Mouse (Mus musculus) hindbrain, embryonic 11.5 days (tissue): ENCODE results near the gene Fut8. TPM values are rescaled to one million over a fixed set of nuclear protein-coding genes. Genes with fewer than 3 reads are reported as not detected.

Source experiments
- ATAC-seq: fragments of 200-750 bp; cut with Nextera tagmentation; 2 replicates; pipeline ENCODE4 v1.8.0; 2017; ENCODE audit warnings: mild to moderate bottlenecking, moderate TSS enrichment, moderate library complexity; ENCODE audit not compliant: low FRiP score
- DNase-seq: peaks from one replicate; pipeline ENCODE4 v3.0.0-alpha.2; 2015; ENCODE audit warnings: low spot score
- H3K27ac ChIP-seq: fragments of 300-500 bp; sonication (generic); 2 replicates; pipeline ENCODE4 v1.5.1; 2014; ENCODE audit warnings: mild to moderate bottlenecking, low read depth, low read length
- H3K27me3 ChIP-seq: fragments of 300-500 bp; sonication (generic); 2 replicates; pipeline ENCODE4 v1.6.1; 2014; ENCODE audit warnings: mild to moderate bottlenecking, low read length, moderate library complexity, mixed read lengths; ENCODE audit not compliant: control insufficient read depth, insufficient read depth
- H3K36me3 ChIP-seq: fragments of 300-500 bp; sonication (generic); 2 replicates; pipeline ENCODE4 v1.6.1; 2014; ENCODE audit warnings: mild to moderate bottlenecking, low read length, moderate library complexity, mixed read lengths; ENCODE audit not compliant: control insufficient read depth, insufficient read depth
- H3K4me1 ChIP-seq: fragments of 300-500 bp; sonication (generic); replicated peaks from 2 replicates; pipeline ENCODE4 v1.6.1; 2014; ENCODE audit warnings: low read length, mixed read lengths; ENCODE audit not compliant: control insufficient read depth, insufficient read depth
- H3K4me2 ChIP-seq: fragments of 300-500 bp; sonication (generic); replicated peaks from 2 replicates; pipeline ENCODE4 v1.6.1; 2014; ENCODE audit warnings: mild to moderate bottlenecking, low read depth, low read length
- H3K4me3 ChIP-seq: fragments of 300-500 bp; sonication (generic); 2 replicates; pipeline ENCODE4 v1.5.1; 2014; ENCODE audit warnings: low read depth, low read length
- H3K9ac ChIP-seq: fragments of 300-500 bp; sonication (generic); 2 replicates; pipeline ENCODE4 v1.6.1; 2014; ENCODE audit warnings: low read depth, low read length
- H3K9me3 ChIP-seq: fragments of 300-500 bp; sonication (generic); 2 replicates; pipeline ENCODE4 v1.6.1; 2016; ENCODE audit warnings: low read length; ENCODE audit not compliant: control insufficient read depth
- WGBS: fragments of 180-500 bp; shearing (Covaris S2); extraction: QIAGEN DNeasy Blood & Tissue Kit; methylation state at CpG from one replicate; pipeline ENCODE4 v1.1.7; 2014; 5-methylcytosine and 5-hydroxymethylcytosine counted together
- polyA plus RNA-seq: library from polyadenylated mRNA; unstranded; fragments of >200 nt; fragmentation: Nextera tagmentation; extraction: Ambion mirVana; gene quantifications from 2 replicates; pipeline ENCODE4 v1.2.1, GENCODE M21; 2014

Gene Fut8
- polyA plus RNA-seq, 1 experiment from 2014 or later: 34.4 TPM

DNA sequence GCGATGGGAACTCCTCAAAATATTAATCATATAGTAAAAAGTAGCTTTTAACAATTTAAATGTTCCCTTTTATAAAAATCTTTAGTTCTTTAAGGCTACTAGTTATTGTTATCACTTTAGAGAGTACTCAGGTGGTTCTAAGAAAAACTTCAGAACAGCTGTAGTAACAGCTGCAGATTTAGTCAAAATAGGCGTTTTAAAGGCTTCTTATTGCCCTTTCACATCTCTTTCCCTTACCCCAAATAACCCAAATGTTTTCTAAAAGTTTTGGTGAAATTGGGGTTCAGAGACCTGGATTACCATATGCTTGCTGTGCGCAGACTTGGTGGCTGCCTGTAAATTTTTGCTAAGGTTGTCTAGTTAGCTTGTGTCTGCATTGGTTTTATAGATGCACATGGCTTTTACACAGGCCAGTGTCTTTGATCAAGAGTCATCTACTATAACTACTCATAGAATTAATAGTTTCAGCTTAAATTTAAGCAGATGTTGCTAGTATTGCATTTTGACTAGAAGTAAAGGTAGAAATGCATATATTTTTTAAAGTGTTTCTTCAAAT, 68.9 kb downstream of the Fut8 start:
- 91% methylated on average over 3 of the region's 3 CpGs for WGBS
- no peak for ATAC-seq
- no peak overlapping the region for H3K27ac ChIP-seq
- no peak overlapping the region for H3K9ac ChIP-seq
- no peaks in the 10 kb centered on the region for H3K4me1 ChIP-seq
- H3K4me2 ChIP-seq: no peak overlapping the region
- H3K27me3 ChIP-seq: no peaks in the 10 kb centered on the region
- H3K4me3 ChIP-seq: no peak overlapping the region
- H3K36me3 ChIP-seq: no peaks in the 10 kb centered on the region
- no peaks in the 10 kb centered on the region for H3K9me3 ChIP-seq
- no peak for DNase-seq

GRCm38 (mm10) chr12:77309507-77309906, 71.6 kb downstream of the Fut8 start:
- no peak for DNase-seq
- H3K27ac ChIP-seq: no peak overlapping the region
- H3K36me3 ChIP-seq: no peaks in the 10 kb centered on the region
- no peaks in the 10 kb centered on the region for H3K9me3 ChIP-seq
- no peaks in the 10 kb centered on the region for H3K4me1 ChIP-seq
- no peak overlapping the region for H3K4me2 ChIP-seq
- ATAC-seq: no peak
- H3K27me3 ChIP-seq: no peaks in the 10 kb centered on the region
- no peak overlapping the region for H3K4me3 ChIP-seq
- no peak overlapping the region for H3K9ac ChIP-seq

- no peak for DNase-seq
- Histone ChIP-seq H3K9me3 (no peaks in the 10 kb centered on the region), H3K4me3 (no peak overlapping the region)
Measured at GRCm38 (mm10) chr12:77313502-77313901, 75.6 kb downstream of the Fut8 start.

GRCm38 (mm10) chr12:77324142-77324541, 86.2 kb downstream of the Fut8 start:
- Histone ChIP-seq H3K27me3 (no peaks in the 10 kb centered on the region), H3K9ac (no peak overlapping the region), H3K36me3 (no peaks in the 10 kb centered on the region), H3K4me3 (no peak overlapping the region), H3K4me1 (no peaks in the 10 kb centered on the region), H3K9me3 (no peaks in the 10 kb centered on the region), H3K4me2 (no peak overlapping the region), H3K27ac (no peak overlapping the region)
- DNase-seq (no peak), ATAC-seq (no peak)
- WGBS: 61% methylated on average over 3 of the region's 3 CpGs

More at GRCm38 (mm10) chr12:77313502-77313901, 75.6 kb downstream of the Fut8 start:
- Histone ChIP-seq H3K4me1 (no peaks in the 10 kb centered on the region), H3K27me3 (no peaks in the 10 kb centered on the region), H3K9ac (no peak overlapping the region), H3K4me2 (no peak overlapping the region), H3K27ac (no peak overlapping the region), H3K36me3 (no peaks in the 10 kb centered on the region)
- no peak for ATAC-seq

DNA sequence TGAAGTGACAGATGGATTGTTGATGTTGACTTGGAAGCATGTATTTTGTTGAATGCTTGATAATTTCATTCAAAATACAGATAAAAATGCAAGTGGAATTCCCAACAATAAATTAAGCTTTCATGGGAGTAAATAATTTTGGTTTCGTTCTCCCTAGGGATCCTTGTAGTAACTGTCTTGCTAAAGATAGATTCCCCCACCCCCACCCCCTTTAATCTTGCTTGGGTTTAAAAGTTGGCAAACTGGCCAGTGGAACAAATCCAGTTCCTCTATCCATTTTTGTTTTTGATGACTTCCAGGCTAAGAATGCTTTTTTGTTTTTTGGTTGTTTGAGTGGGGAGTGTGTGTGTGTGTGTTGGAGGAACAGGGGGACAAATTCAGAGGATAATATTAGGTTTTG, 108.6 kb downstream of the Fut8 start:
- no peak for DNase-seq
- Histone ChIP-seq H3K4me3 (no peak overlapping the region), H3K27me3 (no peaks in the 10 kb centered on the region), H3K4me1 (no peaks in the 10 kb centered on the region), H3K27ac (no peak overlapping the region), H3K9ac (no peak overlapping the region), H3K9me3 (no peaks in the 10 kb centered on the region), H3K4me2 (no peak overlapping the region), H3K36me3 (no peaks in the 10 kb centered on the region)
- 97% methylated on average over 1 of the region's 1 CpGs for WGBS
- ATAC-seq: no peak

DNA sequence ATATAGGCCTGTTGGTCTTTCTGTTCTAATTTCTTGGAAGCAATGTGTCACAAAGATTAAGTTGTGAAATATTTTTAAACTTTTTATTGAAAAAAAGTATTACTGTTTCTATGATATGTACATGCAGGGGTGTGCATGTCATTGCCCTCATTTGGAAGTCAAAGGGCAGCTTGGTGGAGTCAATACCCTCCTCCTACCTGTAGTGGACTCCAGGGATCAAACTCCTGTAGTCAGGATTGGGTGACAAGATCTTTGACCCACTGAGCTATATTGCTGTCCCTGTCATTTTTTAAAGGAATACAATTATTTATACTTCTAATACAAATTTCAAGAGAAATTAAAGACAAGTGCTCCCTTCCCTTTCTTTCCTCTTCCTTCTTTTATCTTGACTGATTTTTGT, 111.6 kb downstream of the Fut8 start:
- H3K27ac ChIP-seq: no peak overlapping the region
- DNase-seq: no peak

DNA sequence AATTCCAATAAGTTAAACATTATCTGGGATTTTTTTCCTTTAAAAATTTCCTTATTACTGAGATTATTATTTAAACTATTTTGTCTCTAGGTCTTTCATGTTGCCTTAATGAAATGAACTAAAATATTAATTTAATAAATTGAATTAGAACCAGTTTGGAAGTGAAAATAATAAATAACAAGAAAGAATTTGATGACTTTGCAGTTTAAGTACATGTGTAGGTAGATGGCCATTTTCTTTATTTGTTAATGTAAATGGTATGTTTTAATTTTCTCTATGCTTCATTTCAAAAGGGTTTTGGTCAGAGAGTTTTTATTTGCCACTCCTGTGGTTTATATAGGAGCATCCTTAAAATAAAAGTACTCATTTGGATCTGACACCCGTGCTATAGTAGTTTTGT, 177.8 kb downstream of the Fut8 start:
- H3K27me3 ChIP-seq: no peaks in the 10 kb centered on the region
- no peak overlapping the region for H3K4me2 ChIP-seq
- ATAC-seq (no peak), DNase-seq (no peak)
- no peaks in the 10 kb centered on the region for H3K36me3 ChIP-seq
- H3K4me1 ChIP-seq: no peaks in the 10 kb centered on the region
- no peak overlapping the region for H3K27ac ChIP-seq
- no peak overlapping the region for H3K4me3 ChIP-seq
- no peak overlapping the region for H3K9ac ChIP-seq
- WGBS: 85% methylated on average over 1 of the region's 1 CpGs
- no peaks in the 10 kb centered on the region for H3K9me3 ChIP-seq

More for the DNA sequence above, 111.6 kb downstream of the Fut8 start:
- Histone ChIP-seq H3K4me2 (no peak overlapping the region), H3K9ac (no peak overlapping the region), H3K4me1 (no peaks in the 10 kb centered on the region), H3K4me3 (no peak overlapping the region), H3K36me3 (no peaks in the 10 kb centered on the region), H3K27me3 (no peaks in the 10 kb centered on the region), H3K9me3 (no peaks in the 10 kb centered on the region)
- no peak for ATAC-seq

GRCm38 (mm10) chr12:77421667-77422393, 183.9 kb downstream of the Fut8 start:
- Histone ChIP-seq H3K27ac (no peak overlapping the region), H3K4me3 (no peak overlapping the region), H3K4me2 (no peak overlapping the region), H3K9me3 (no peaks in the 10 kb centered on the region), H3K4me1 (no peaks in the 10 kb centered on the region), H3K27me3 (no peaks in the 10 kb centered on the region), H3K36me3 (no peaks in the 10 kb centered on the region), H3K9ac (no peak overlapping the region)
- no peak for DNase-seq
- ATAC-seq: no peak
- 92% methylated on average over 6 of the region's 6 CpGs for WGBS

DNA sequence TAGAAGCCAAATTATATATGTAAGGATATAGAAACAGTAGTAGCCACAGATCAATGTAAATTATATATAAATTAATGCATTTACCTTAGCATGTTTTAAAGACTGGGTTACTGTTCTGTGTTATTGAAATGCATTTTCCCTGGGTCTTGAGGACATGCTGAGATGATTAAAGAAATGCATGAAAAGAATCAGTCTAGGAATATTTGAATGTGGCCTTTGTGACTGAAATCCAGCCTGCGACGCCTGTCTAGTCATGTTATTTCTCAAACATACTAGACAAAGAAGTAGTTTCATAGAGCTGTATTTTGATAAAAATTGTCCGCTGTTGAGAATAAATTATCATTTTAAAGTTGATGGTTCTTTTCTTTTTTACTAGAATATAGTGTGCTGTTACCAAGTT, 188.2 kb downstream of the Fut8 start:
- DNase-seq (peak; percentile 13), ATAC-seq (no peak)
- Histone ChIP-seq H3K4me1 (no peaks in the 10 kb centered on the region), H3K27ac (no peak overlapping the region), H3K9ac (no peak overlapping the region), H3K4me3 (no peak overlapping the region), H3K4me2 (no peak overlapping the region), H3K36me3 (no peaks in the 10 kb centered on the region), H3K27me3 (no peaks in the 10 kb centered on the region), H3K9me3 (no peaks in the 10 kb centered on the region)
- WGBS: 69% methylated on average over 3 of the region's 3 CpGs
